ENCODE assay signal across 31 mouse cellular contexts in genomic region chr9:111542663-111543062, GRCm38 (mm10).
A peak's percentile ranks its signal among the peaks of the same experiment; 100 is the strongest.
DNase-seq lines count a peak whose midpoint lies in the region; ATAC-seq and TF ChIP-seq lines count a peak whose summit lies in the region.
"Had no signal": no experiment of that assay in that cellular context is flagged by ENCODE, and none has a peak within 500 bp of the region (broad histone marks: within the 10 kb centered on the region; RNA-seq: fewer than 3 reads in every experiment).

No protein-coding gene starts in this region.

- H3K4me2 ChIP-seq in forebrain, embryonic 14.5 days (ENCODE audit: low read length) = no peak overlapping the region
- H3K4me2 ChIP-seq in forebrain, embryonic 12.5 days = no peak overlapping the region
- no peak overlapping the region for H3K4me2 ChIP-seq in kidney, embryonic 14.5 days (replicated peaks; ENCODE audit: low read depth, low read length)
- H3K4me2 ChIP-seq in midbrain, embryonic 16.5 days (ENCODE audit: low read length) = no peak overlapping the region
- H3K4me2 ChIP-seq: embryonic facial prominence, embryonic 12.5 days; hindbrain, embryonic 13.5 days; liver, embryonic 13.5 days; midbrain, embryonic 12.5 days; neural tube, embryonic 13.5 days had no signal

- no peaks in the 10 kb centered on the region for H3K4me1 ChIP-seq in forebrain, embryonic 14.5 days (ENCODE audit: control insufficient read depth, insufficient read depth, low read length)
- no peaks in the 10 kb centered on the region for H3K4me1 ChIP-seq in forebrain, embryonic 12.5 days
- H3K4me1 ChIP-seq in kidney, embryonic 14.5 days (ENCODE audit: control insufficient read depth, insufficient read depth, low read length) = no peaks in the 10 kb centered on the region
- no peaks in the 10 kb centered on the region for H3K4me1 ChIP-seq in midbrain, embryonic 16.5 days (ENCODE audit: control insufficient read depth, insufficient read depth, low read length)
- H3K4me1 ChIP-seq: heart, embryonic 10.5 days; liver, embryonic 13.5 days; megakaryocyte, embryonic 14.5 days; midbrain, embryonic 12.5 days had no signal

- WGBS in forebrain, embryonic 14.5 days = 49% methylated on average over 6 of the region's 6 CpGs
- 74% methylated on average over 6 of the region's 6 CpGs for WGBS in forebrain, embryonic 12.5 days
- WGBS in kidney, embryonic 14.5 days = 67% methylated on average over 6 of the region's 6 CpGs
- 67% methylated on average over 6 of the region's 6 CpGs for WGBS in midbrain, embryonic 16.5 days

- no peaks in the 10 kb centered on the region for H3K27me3 ChIP-seq in forebrain, embryonic 14.5 days (replicated peaks; ENCODE audit: control insufficient read depth, insufficient read depth, low read length)
- no peaks in the 10 kb centered on the region for H3K27me3 ChIP-seq in forebrain, embryonic 12.5 days
- H3K27me3 ChIP-seq in kidney, embryonic 14.5 days (ENCODE audit: control insufficient read depth, insufficient read depth, low read length) = no peaks in the 10 kb centered on the region
- H3K27me3 ChIP-seq in Patski = no peaks in the 10 kb centered on the region
- H3K27me3 ChIP-seq in midbrain, embryonic 16.5 days (ENCODE audit: control insufficient read depth, insufficient read depth, low read depth, low read length) = no peaks in the 10 kb centered on the region
- H3K27me3 ChIP-seq: embryonic facial prominence, embryonic 12.5 days; hindbrain, embryonic 13.5 days; liver, embryonic 13.5 days; megakaryocyte, embryonic 14.5 days; midbrain, embryonic 12.5 days; neural tube, embryonic 13.5 days had no signal

- ATAC-seq in forebrain, embryonic 14.5 days = no peak
- ATAC-seq in forebrain, embryonic 12.5 days (ENCODE audit: low FRiP score) = no peak
- ATAC-seq in kidney, embryonic 14.5 days (ENCODE audit: low FRiP score, low TSS enrichment) = no peak
- ATAC-seq in Patski = peak; percentile 72
- no peak for ATAC-seq in midbrain, embryonic 16.5 days
- ATAC-seq: activated CD4-positive, CD25-positive, alpha-beta regulatory T cell, adult 4 months; forebrain, embryonic 16.5 days; intestine, postnatal 0 days; lung, postnatal 0 days had no signal

- CTCF ChIA-PET in Patski (lab: Charles Lee) = interaction anchor here (0.9 to 1.8 kb wide), 5 partner anchors 25 to 376 kb away, joined by 3 to 4 read pairs (median 3); no protein-coding TSS in a partner anchor

- no peaks in the 10 kb centered on the region for H3K9me3 ChIP-seq in forebrain, embryonic 14.5 days (replicated peaks; ENCODE audit: control insufficient read depth, low read length)
- H3K9me3 ChIP-seq in forebrain, embryonic 12.5 days = no peaks in the 10 kb centered on the region
- H3K9me3 ChIP-seq in kidney, embryonic 14.5 days (ENCODE audit: control insufficient read depth, low read length) = no peaks in the 10 kb centered on the region
- H3K9me3 ChIP-seq in midbrain, embryonic 16.5 days (replicated peaks; ENCODE audit: control insufficient read depth, low read length, poor library complexity, severe bottlenecking) = no peaks in the 10 kb centered on the region
- H3K9me3 ChIP-seq: embryonic facial prominence, embryonic 12.5 days; heart, embryonic 10.5 days; hindbrain, embryonic 13.5 days; liver, embryonic 13.5 days; midbrain, embryonic 12.5 days; neural tube, embryonic 13.5 days had no signal

- no peak overlapping the region for H3K9ac ChIP-seq in forebrain, embryonic 14.5 days (ENCODE audit: low read length)
- H3K9ac ChIP-seq in forebrain, embryonic 12.5 days = no peak overlapping the region
- no peak overlapping the region for H3K9ac ChIP-seq in kidney, embryonic 14.5 days (ENCODE audit: low read depth, low read length)
- H3K9ac ChIP-seq in midbrain, embryonic 16.5 days (ENCODE audit: low read depth, low read length) = no peak overlapping the region
- H3K9ac ChIP-seq: embryonic facial prominence, embryonic 12.5 days; hindbrain, embryonic 13.5 days; liver, embryonic 13.5 days; midbrain, embryonic 12.5 days; neural tube, embryonic 13.5 days had no signal

- no peak for TF ChIP-seq CTCF in Patski (IDR thresholded peaks at IDR 0.05)

- no peak overlapping the region for H3K4me3 ChIP-seq in forebrain, embryonic 14.5 days (ENCODE audit: low read depth, low read length)
- H3K4me3 ChIP-seq in forebrain, embryonic 12.5 days (replicated peaks) = no peak overlapping the region
- H3K4me3 ChIP-seq in kidney, embryonic 14.5 days (ENCODE audit: low read length) = no peak overlapping the region
- H3K4me3 ChIP-seq in midbrain, embryonic 16.5 days (ENCODE audit: low read depth, low read length) = no peak overlapping the region
- H3K4me3 ChIP-seq: embryonic facial prominence, embryonic 12.5 days; heart, embryonic 10.5 days; hindbrain, embryonic 13.5 days; layer of hippocampus, adult 2 months; liver, embryonic 13.5 days; midbrain, embryonic 12.5 days; neural tube, embryonic 13.5 days had no signal

- H3K27ac ChIP-seq in forebrain, embryonic 14.5 days (ENCODE audit: low read depth, low read length) = no peak overlapping the region
- no peak overlapping the region for H3K27ac ChIP-seq in forebrain, embryonic 12.5 days
- no peak overlapping the region for H3K27ac ChIP-seq in kidney, embryonic 14.5 days (ENCODE audit: low read depth, low read length)
- no peak overlapping the region for H3K27ac ChIP-seq in midbrain, embryonic 16.5 days (ENCODE audit: low read length)
- H3K27ac ChIP-seq: embryonic facial prominence, embryonic 12.5 days; heart, embryonic 10.5 days; hindbrain, embryonic 13.5 days; layer of hippocampus, adult 2 months; liver, embryonic 13.5 days; midbrain, embryonic 12.5 days; neural tube, embryonic 13.5 days had no signal

- in situ Hi-C loops in Patski (cut with MboI; ENCODE audit: low pct_unique_long_range_greater_than_20kb) = no loop called here

- H3K36me3 ChIP-seq in forebrain, embryonic 14.5 days (ENCODE audit: control insufficient read depth, insufficient read depth, low read length) = no peaks in the 10 kb centered on the region
- H3K36me3 ChIP-seq in forebrain, embryonic 12.5 days (replicated peaks) = no peaks in the 10 kb centered on the region
- no peaks in the 10 kb centered on the region for H3K36me3 ChIP-seq in kidney, embryonic 14.5 days (ENCODE audit: control insufficient read depth, insufficient read depth, low read length)
- H3K36me3 ChIP-seq in midbrain, embryonic 16.5 days (ENCODE audit: control insufficient read depth, insufficient read depth, low read length) = no peaks in the 10 kb centered on the region
- H3K36me3 ChIP-seq: embryonic facial prominence, embryonic 12.5 days; heart, embryonic 10.5 days; hindbrain, embryonic 13.5 days; liver, embryonic 13.5 days; midbrain, embryonic 12.5 days; neural tube, embryonic 13.5 days had no signal

- POLR2A ChIA-PET in Patski (lab: Charles Lee) = no interaction called here

- DNase-seq in forebrain, embryonic 14.5 days (ENCODE audit: low spot score) = peak; percentile 11
- peak; percentile 29 for DNase-seq in kidney, postnatal 10 days
- peak; percentile 96 for DNase-seq in Patski (ENCODE audit: low read depth, low spot score)
- peak; percentile 82 for DNase-seq in gonadal fat pad, adult 2 months (ENCODE audit: low read depth)
- no peak for DNase-seq in ovary, postnatal 10 days (ENCODE audit: low spot score)
- DNase-seq: adrenal gland, adult 8-10 months; cerebellum, adult 11 months; cerebellum, adult 9-10 months; cerebellum, postnatal 36 days; gastrocnemius, postnatal 10 days; heart, postnatal 36 days; left cerebral cortex, postnatal 4 days; liver, embryonic 13.5 days; lung, adult 18-20 months; lung, postnatal 4 days; right cerebral cortex, postnatal 4 days; thymus, postnatal 4 days had no signal
